Mouse (Mus musculus) heart, postnatal 0 days (tissue): Measurements from ENCODE around the gene U2af1l4. TPM values are rescaled to one million over a fixed set of nuclear protein-coding genes. Genes with fewer than 3 reads are reported as not detected.

Experiments used
- ATAC-seq: fragments of 200-750 bp; cut with Nextera tagmentation; 2 replicates; pipeline ENCODE4 v1.8.0; 2017; ENCODE audit warnings: low read depth, moderate number of reproducible peaks, moderate library complexity; ENCODE audit not compliant: insufficient read depth
- DNase-seq: peaks from one replicate; pipeline ENCODE4 v3.0.0-alpha.2; 2016; ENCODE audit warnings: low spot score
- H3K27ac ChIP-seq: fragments of 300-500 bp; sonication (generic); 2 replicates; pipeline ENCODE4 v1.5.1; 2014; ENCODE audit warnings: low read depth, mild to moderate bottlenecking
- H3K27me3 ChIP-seq: fragments of 300-500 bp; sonication (generic); 2 replicates; pipeline ENCODE4 v1.6.1; 2014; ENCODE audit warnings: low read length, mixed read lengths; ENCODE audit not compliant: control insufficient read depth, insufficient read depth
- H3K36me3 ChIP-seq: fragments of 300-500 bp; sonication (generic); replicated peaks from 2 replicates; pipeline ENCODE4 v1.6.1; 2014; ENCODE audit warnings: low read length, mixed read lengths; ENCODE audit not compliant: control insufficient read depth, insufficient read depth
- H3K4me1 ChIP-seq: fragments of 300-500 bp; sonication (generic); 2 replicates; pipeline ENCODE4 v1.6.1; 2014; ENCODE audit warnings: antibody characterized with exemption; ENCODE audit not compliant: control insufficient read depth, insufficient read depth
- H3K4me2 ChIP-seq: fragments of 300-500 bp; sonication (generic); 2 replicates; pipeline ENCODE4 v1.6.1; 2014; ENCODE audit warnings: low read depth, mild to moderate bottlenecking, low read length, moderate library complexity
- H3K4me3 ChIP-seq: fragments of 300-500 bp; sonication (generic); 2 replicates; pipeline ENCODE4 v1.5.1; 2014; ENCODE audit warnings: low read depth, low read length
- H3K9ac ChIP-seq: fragments of 300-500 bp; sonication (generic); replicated peaks from 2 replicates; pipeline ENCODE4 v1.6.1; 2014; ENCODE audit warnings: low read depth, low read length, mixed read lengths
- H3K9me3 ChIP-seq: fragments of 300-500 bp; sonication (generic); replicated peaks from 2 replicates; pipeline ENCODE4 v1.6.1; 2016; ENCODE audit warnings: low read length; ENCODE audit not compliant: control insufficient read depth
- CTCF ChIP-seq: IDR thresholded peaks from 2 replicates; pipeline ENCODE4 v1.5.1; 2016; ENCODE audit warnings: antibody characterized with exemption, control low read depth, low read depth
- EP300 ChIP-seq: IDR thresholded peaks from 2 replicates; pipeline ENCODE4 v1.6.1; 2016; ENCODE audit warnings: antibody characterized with exemption, low read depth
- WGBS: fragments of 180-500 bp; shearing (Covaris S2); extraction: QIAGEN DNeasy Blood & Tissue Kit; methylation state at CpG from one replicate; pipeline ENCODE4 v1.1.7; 2014; 5-methylcytosine and 5-hydroxymethylcytosine counted together
- microRNA-seq: library from miRNA; unstranded; fragments of <30 nt; microRNA quantifications from one replicate; pipeline ENCODE4, GENCODE M21; 2016
- polyA plus RNA-seq: library from polyadenylated mRNA; unstranded; fragments of >200 nt; fragmentation: Nextera tagmentation; extraction: Ambion mirVana; gene quantifications from 2 replicates; pipeline ENCODE4 v1.2.1, GENCODE M21; 2015
- total RNA-seq: library from RNA; depleted of rRNA; stranded (reverse); fragments of >200 nt; gene quantifications from 2 replicates; pipeline ENCODE4 v1.2.3, GENCODE M21; 2014; ENCODE audit warnings: low replicate concordance; rRNA removed

U2af1l4 gene
- total and polyA plus RNA-seq, 2 experiments from 2014 or later = 41.9 to 120 TPM

DNA sequence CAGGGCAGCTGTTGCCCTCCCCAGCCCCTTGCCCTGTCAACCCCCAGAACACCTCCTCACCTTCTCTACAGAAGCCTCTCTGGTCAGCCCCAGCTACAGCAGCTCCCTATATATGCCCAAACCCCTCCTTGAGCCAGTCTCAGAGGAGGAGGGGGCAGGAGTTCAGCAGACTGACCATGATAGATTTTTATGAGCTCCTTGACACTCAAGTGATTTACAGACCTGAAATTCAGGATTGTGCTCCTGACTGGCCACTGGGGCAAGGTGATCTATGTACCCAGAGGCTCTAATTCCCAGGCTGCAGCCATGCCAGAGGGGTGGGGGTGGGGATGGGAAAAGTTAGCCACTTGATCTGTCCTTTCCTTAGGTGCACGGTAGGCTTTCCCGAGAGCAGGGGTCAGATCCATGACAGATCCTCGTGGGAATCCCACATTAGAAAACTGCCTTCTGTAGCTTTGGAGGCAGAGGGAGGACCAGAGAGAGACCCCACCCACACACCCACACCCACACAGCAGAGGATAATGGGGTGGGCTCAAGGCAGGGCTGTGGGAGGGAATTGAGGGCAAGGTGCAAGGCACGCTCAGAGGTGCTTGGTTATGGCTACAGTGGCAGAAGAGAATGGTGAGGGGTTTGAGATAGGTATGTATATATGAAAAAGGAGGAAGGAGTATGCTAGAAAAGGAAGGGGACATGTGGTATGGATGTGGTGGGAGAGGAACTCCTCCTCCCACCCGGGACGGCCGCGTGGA, 49.7 kb downstream of the U2af1l4 start, which contains the start of gene Upk1a:
TSS of gene Upk1a (minus strand) at position 194 of the 749 bp plus-strand sequence.
- peaks cover 21% of the 10 kb centered on the region for H3K36me3 ChIP-seq
- H3K4me2 ChIP-seq = no peak within 1 kb of the TSS
- H3K4me3 ChIP-seq = no peak within 1 kb of the TSS
- no peaks in the 10 kb centered on the region for H3K27me3 ChIP-seq
- WGBS = 78% methylated on average over 8 of the region's 8 CpGs
- H3K9ac ChIP-seq = no peak within 1 kb of the TSS
- no peak for DNase-seq
- TF ChIP-seq EP300 (no peak), CTCF (no peak)
- H3K4me1 ChIP-seq = peaks cover 8% of the 10 kb centered on the region; the same call in 1 of the 2 replicates
- no peaks in the 10 kb centered on the region for H3K9me3 ChIP-seq
- no peak within 1 kb of the TSS for H3K27ac ChIP-seq
- no peak for ATAC-seq

DNA sequence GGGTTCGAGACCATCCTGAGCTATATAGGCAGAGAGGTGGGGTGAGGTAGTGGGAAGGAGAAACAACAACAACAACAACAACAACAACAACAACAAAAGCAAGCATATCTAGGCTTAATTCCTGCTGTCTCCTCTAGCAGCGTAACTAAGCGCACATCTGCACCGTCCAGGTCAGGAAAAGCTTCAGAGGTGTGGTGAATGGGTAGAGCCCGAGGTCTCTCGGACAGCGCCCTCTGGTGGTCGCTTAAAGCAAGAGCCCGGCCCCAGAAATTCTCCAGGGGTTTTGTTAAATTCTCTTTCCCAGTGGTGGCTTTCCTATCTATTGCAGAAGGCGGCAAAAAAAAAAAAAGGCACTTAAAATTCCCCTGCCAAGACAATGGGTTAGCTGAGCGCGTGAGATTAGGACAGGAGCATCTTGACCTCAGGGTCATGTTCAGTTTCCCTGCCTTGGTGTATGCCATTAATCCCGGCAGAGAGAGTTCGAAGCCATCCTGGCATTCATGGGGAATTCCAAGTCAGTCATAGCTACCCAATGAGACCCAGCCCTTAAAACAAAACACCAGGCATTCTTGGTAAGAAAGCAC, 50.5 kb downstream of the U2af1l4 start:
- H3K4me3 ChIP-seq = no peak overlapping the region
- peak; percentile 33; the same call in 1 of the 2 replicates for ATAC-seq
- H3K4me2 ChIP-seq = no peak overlapping the region

DNA sequence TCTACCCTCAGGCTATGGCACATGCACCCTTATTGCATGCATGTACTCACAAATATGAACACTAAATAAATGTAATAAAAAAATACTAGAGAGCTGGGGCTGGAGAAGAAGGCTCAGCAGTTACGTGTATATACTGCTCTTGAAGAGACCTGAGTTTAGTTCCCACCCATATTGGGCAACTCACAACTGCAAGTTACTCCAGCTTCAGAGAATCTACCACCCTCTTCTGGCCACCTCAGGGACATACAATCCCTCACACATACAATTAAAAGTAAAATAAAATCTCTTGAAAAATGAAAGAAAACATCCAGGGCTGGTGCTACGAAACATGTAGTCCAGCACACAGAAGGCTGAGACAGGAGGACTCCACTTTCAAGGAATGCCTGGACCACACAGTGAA, 51.4 kb downstream of the U2af1l4 start:
- H3K9ac ChIP-seq = no peak overlapping the region
- peaks cover 38% of the 10 kb centered on the region for H3K36me3 ChIP-seq
- peaks cover 8% of the 10 kb centered on the region; the same call in 1 of the 2 replicates for H3K4me1 ChIP-seq
- ATAC-seq (no peak), DNase-seq (no peak)
- no peaks in the 10 kb centered on the region for H3K27me3 ChIP-seq
- H3K27ac ChIP-seq = no peak overlapping the region
- H3K4me3 ChIP-seq = no peak overlapping the region
- WGBS = 81% methylated on average over 2 of the region's 2 CpGs
- no peaks in the 10 kb centered on the region for H3K9me3 ChIP-seq
- TF ChIP-seq CTCF = peak; percentile 13; the same call in 1 of the 2 replicates
- TF ChIP-seq EP300 = no peak
- H3K4me2 ChIP-seq = no peak overlapping the region

More for the DNA sequence above, 50.5 kb downstream of the U2af1l4 start:
- Histone ChIP-seq H3K27me3 (no peaks in the 10 kb centered on the region), H3K4me1 (peaks cover 8% of the 10 kb centered on the region; the same call in 1 of the 2 replicates), H3K27ac (no peak overlapping the region), H3K9ac (no peak overlapping the region), H3K9me3 (no peaks in the 10 kb centered on the region), H3K36me3 (peaks cover 29% of the 10 kb centered on the region)
- 21% methylated on average over 14 of the region's 14 CpGs for WGBS
- no peak for TF ChIP-seq EP300
- TF ChIP-seq CTCF = peak; percentile 59
- DNase-seq = peak; percentile 40

Small RNAs within 50 kb of the gene (microRNA-seq; reads per million reads assigned to microRNA genes)
- gene Gm38670 (1.8 reads per million, percentile 2 among the genes with 10 or more reads in this experiment), gene Mir3569 (not detected)

Other genes with a start within 250 kb of the U2af1l4 start
Only the 30 nearest of the 33 such genes appear.
- 3.6 and 5.4 TPM in 2 replicates for gene Lrfn3, start 200.5 kb upstream of the U2af1l4 start, total RNA-seq
- gene Lrfn3, start 200.5 kb upstream of the U2af1l4 start, polyA plus RNA-seq = 0.40 and 0.69 TPM in 2 replicates
- 15.2 and 31.2 TPM in 2 replicates for gene Tyrobp, start 149.5 kb upstream of the U2af1l4 start, total RNA-seq
- 30.4 and 35.8 TPM in 2 replicates for gene Tyrobp, start 149.5 kb upstream of the U2af1l4 start, polyA plus RNA-seq
- gene Hcst, start 143.4 kb upstream of the U2af1l4 start, total RNA-seq = not detected in 2 replicates
- gene Hcst, start 143.4 kb upstream of the U2af1l4 start, polyA plus RNA-seq = 1.1 and 1.4 TPM in 2 replicates
- 0.19 and 5.0 TPM in 2 replicates for gene Nfkbid, start 141.6 kb upstream of the U2af1l4 start, total RNA-seq
- 0.38 and 0.44 TPM in 2 replicates for gene Nfkbid, start 141.6 kb upstream of the U2af1l4 start, polyA plus RNA-seq
- gene Aplp1, start 117.8 kb upstream of the U2af1l4 start, total RNA-seq = 3.6 and 11.4 TPM in 2 replicates
- 4.2 and 5.2 TPM in 2 replicates for gene Aplp1, start 117.8 kb upstream of the U2af1l4 start, polyA plus RNA-seq
- gene Kirrel2, start 105.6 kb upstream of the U2af1l4 start, total RNA-seq = not detected in 2 replicates
- gene Kirrel2, start 105.6 kb upstream of the U2af1l4 start, polyA plus RNA-seq = 0.15 TPM in 1 of 2 replicates, not detected in the other
- not detected in 2 replicates for gene Nphs1, start 105.0 kb upstream of the U2af1l4 start, total RNA-seq
- gene Nphs1, start 105.0 kb upstream of the U2af1l4 start, polyA plus RNA-seq = 0.05 TPM in 1 of 2 replicates, not detected in the other
- gene Prodh2, start 69.7 kb upstream of the U2af1l4 start, total RNA-seq = not detected in 2 replicates
- not detected in 2 replicates for gene Prodh2, start 69.7 kb upstream of the U2af1l4 start, polyA plus RNA-seq
- gene Arhgap33, start 28.2 kb upstream of the U2af1l4 start, total RNA-seq = 0.31 and 4.3 TPM in 2 replicates
- 0.80 and 1.0 TPM in 2 replicates for gene Arhgap33, start 28.2 kb upstream of the U2af1l4 start, polyA plus RNA-seq
- 72.0 and 93.3 TPM in 2 replicates for gene Hspb6, start 11.1 kb upstream of the U2af1l4 start, total RNA-seq
- 339 and 340 TPM in 2 replicates for gene Hspb6, start 11.1 kb upstream of the U2af1l4 start, polyA plus RNA-seq
- gene Proser3, start 11.0 kb upstream of the U2af1l4 start, total RNA-seq = 6.5 and 7.1 TPM in 2 replicates
- 2.5 and 3.2 TPM in 2 replicates for gene Proser3, start 11.0 kb upstream of the U2af1l4 start, polyA plus RNA-seq
- 11.9 and 19.7 TPM in 2 replicates for gene Lin37, start 3.5 kb upstream of the U2af1l4 start, total RNA-seq
- 26.2 and 27.1 TPM in 2 replicates for gene Lin37, start 3.5 kb upstream of the U2af1l4 start, polyA plus RNA-seq
- 0.08 and 0.61 TPM in 2 replicates for gene Gm49396, start within 50 bp of the U2af1l4 start, total RNA-seq
- 3.0 and 3.4 TPM in 2 replicates for gene Gm49396, start within 50 bp of the U2af1l4 start, polyA plus RNA-seq
- gene Psenen, start 326 bp downstream of the U2af1l4 start, total RNA-seq = 106 and 130 TPM in 2 replicates
- gene Psenen, start 326 bp downstream of the U2af1l4 start, polyA plus RNA-seq = 130 and 133 TPM in 2 replicates
- 0.54 and 3.3 TPM in 2 replicates for gene Igflr1, start 2.1 kb downstream of the U2af1l4 start, total RNA-seq
- gene Igflr1, start 2.1 kb downstream of the U2af1l4 start, polyA plus RNA-seq = 0.94 and 1.9 TPM in 2 replicates
- 12.1 and 13.4 TPM in 2 replicates for gene Kmt2b, start 25.4 kb downstream of the U2af1l4 start, total RNA-seq
- gene Kmt2b, start 25.4 kb downstream of the U2af1l4 start, polyA plus RNA-seq = 2.9 and 3.2 TPM in 2 replicates
- not detected in 2 replicates for gene Zbtb32, start 35.6 kb downstream of the U2af1l4 start, total RNA-seq
- 0.11 and 0.27 TPM in 2 replicates for gene Zbtb32, start 35.6 kb downstream of the U2af1l4 start, polyA plus RNA-seq
- gene Upk1a, start 49.5 kb downstream of the U2af1l4 start, total RNA-seq = 1.1 and 73.4 TPM in 2 replicates
- 0.56 and 0.60 TPM in 2 replicates for gene Upk1a, start 49.5 kb downstream of the U2af1l4 start, polyA plus RNA-seq
- 1,408 and 1,527 TPM in 2 replicates for gene Cox6b1, start 62.9 kb downstream of the U2af1l4 start, total RNA-seq
- 4,395 and 4,405 TPM in 2 replicates for gene Cox6b1, start 62.9 kb downstream of the U2af1l4 start, polyA plus RNA-seq
- not detected in 2 replicates for gene Etv2, start 72.6 kb downstream of the U2af1l4 start, total RNA-seq
- not detected in 2 replicates for gene Etv2, start 72.6 kb downstream of the U2af1l4 start, polyA plus RNA-seq
- gene Rbm42, start 87.0 kb downstream of the U2af1l4 start, total RNA-seq = 93.4 and 114 TPM in 2 replicates
- 71.3 and 71.6 TPM in 2 replicates for gene Rbm42, start 87.0 kb downstream of the U2af1l4 start, polyA plus RNA-seq
- gene Haus5, start 101.7 kb downstream of the U2af1l4 start, total RNA-seq = 17.5 and 19.8 TPM in 2 replicates
- gene Haus5, start 101.7 kb downstream of the U2af1l4 start, polyA plus RNA-seq = 9.5 and 10.5 TPM in 2 replicates
- not detected in 2 replicates for gene Pmis2, start 108.3 kb downstream of the U2af1l4 start, total RNA-seq
- not detected in 2 replicates for gene Pmis2, start 108.3 kb downstream of the U2af1l4 start, polyA plus RNA-seq
- 1.5 and 6.6 TPM in 2 replicates for gene 2200002J24Rik, start 135.6 kb downstream of the U2af1l4 start, total RNA-seq
- 5.8 and 6.4 TPM in 2 replicates for gene 2200002J24Rik, start 135.6 kb downstream of the U2af1l4 start, polyA plus RNA-seq
- gene Atp4a, start 148.9 kb downstream of the U2af1l4 start, total RNA-seq = not detected in 2 replicates
- gene Atp4a, start 148.9 kb downstream of the U2af1l4 start, polyA plus RNA-seq = 0.04 TPM in 1 of 2 replicates, not detected in the other
- 228 and 261 TPM in 2 replicates for gene Tmem147, start 166.2 kb downstream of the U2af1l4 start, total RNA-seq
- gene Tmem147, start 166.2 kb downstream of the U2af1l4 start, polyA plus RNA-seq = 283 and 304 TPM in 2 replicates
- gene Gapdhs, start 180.4 kb downstream of the U2af1l4 start, total RNA-seq = not detected in 2 replicates
- gene Gapdhs, start 180.4 kb downstream of the U2af1l4 start, polyA plus RNA-seq = 0.16 TPM in 1 of 2 replicates, not detected in the other
- 0.23 and 4.6 TPM in 2 replicates for gene Sbsn, start 188.2 kb downstream of the U2af1l4 start, total RNA-seq
- gene Sbsn, start 188.2 kb downstream of the U2af1l4 start, polyA plus RNA-seq = 2.5 and 2.6 TPM in 2 replicates
- 1.1 and 8.1 TPM in 2 replicates for gene Dmkn, start 200.5 kb downstream of the U2af1l4 start, total RNA-seq
- 10.4 and 13.8 TPM in 2 replicates for gene Dmkn, start 200.5 kb downstream of the U2af1l4 start, polyA plus RNA-seq
- not detected in 2 replicates for gene Krtdap, start 224.6 kb downstream of the U2af1l4 start, total RNA-seq
- gene Krtdap, start 224.6 kb downstream of the U2af1l4 start, polyA plus RNA-seq = 0.40 and 1.3 TPM in 2 replicates